Mouse (Mus musculus) ES-E14 (cell line): ENCODE data around the gene Cenpp. TPM values are rescaled to one million over a fixed set of nuclear protein-coding genes. Genes with fewer than 3 reads are reported as not detected.

Source experiments
- DNase-seq: peaks from one replicate; pipeline ENCODE4 v3.0.0-alpha.2; 2013; ENCODE audit warnings: low read depth, low spot score
- H3K27ac ChIP-seq: 2 replicates; pipeline ENCODE4 v1.5.1; 2012; ENCODE audit warnings: low read depth, mild to moderate bottlenecking, low read length, moderate library complexity, mixed read lengths; ENCODE audit not compliant: poor library complexity, insufficient read depth, severe bottlenecking
- H3K36me3 ChIP-seq: 2 replicates; pipeline ENCODE4 v1.6.1; 2012; ENCODE audit warnings: mild to moderate bottlenecking, low read length, moderate library complexity, mixed read lengths; ENCODE audit not compliant: control insufficient read depth, poor library complexity, insufficient read depth, severe bottlenecking
- H3K4me1 ChIP-seq, 2 experiments: fragments of 150-350 bp in 1 of 2; sonication (generic) in 1 of 2; 2 replicates each; pipeline ENCODE4 v1.6.1; 2012; ENCODE audit warnings: low read length in 2 of 2, mild to moderate bottlenecking in 1 of 2, mixed read lengths in 1 of 2; ENCODE audit not compliant: control insufficient read depth in 2 of 2, insufficient read depth in 2 of 2, poor library complexity in 1 of 2
- H3K4me3 ChIP-seq, 2 experiments: fragments of 150-350 bp in 1 of 2; sonication (generic) in 1 of 2; 2 replicates each; pipeline ENCODE4 v1.5.1; 2012; ENCODE audit warnings: low read length in 2 of 2, low read depth in 1 of 2, mild to moderate bottlenecking in 1 of 2, mixed read lengths in 1 of 2; ENCODE audit not compliant: insufficient read depth in 1 of 2, poor library complexity in 1 of 2, severe bottlenecking in 1 of 2
- H3K9ac ChIP-seq: 2 replicates; pipeline ENCODE4 v1.6.1; 2012; ENCODE audit warnings: low read depth, mild to moderate bottlenecking, low read length, mixed read lengths; ENCODE audit not compliant: poor library complexity, insufficient read depth, severe bottlenecking
- H3K9me3 ChIP-seq: fragments of 150-350 bp; sonication (generic); 2 replicates; pipeline ENCODE4 v1.6.1; 2012; ENCODE audit warnings: low read depth, mild to moderate bottlenecking, low read length; ENCODE audit not compliant: control insufficient read depth, insufficient read depth
- CHD2 ChIP-seq: IDR thresholded peaks from 2 replicates; pipeline ENCODE4 v1.6.1; 2014; ENCODE audit warnings: mild to moderate bottlenecking, low read depth, low read length, inconsistent platforms
- HCFC1 ChIP-seq: IDR thresholded peaks from 2 replicates; pipeline ENCODE4 v1.6.1; 2012; ENCODE audit warnings: low read length, inconsistent platforms, borderline replicate concordance; ENCODE audit not compliant: insufficient read depth
- MAFK ChIP-seq: IDR thresholded peaks from 2 replicates; pipeline ENCODE4 v1.6.1; 2014; ENCODE audit warnings: mild to moderate bottlenecking, low read depth, low read length, inconsistent platforms; ENCODE audit not compliant: insufficient read depth
- ZC3H11A ChIP-seq: IDR thresholded peaks from 2 replicates; pipeline ENCODE4 v1.6.1; 2012; ENCODE audit warnings: low read depth, mild to moderate bottlenecking, inconsistent platforms, low read length, borderline replicate concordance
- ZNF384 ChIP-seq: IDR thresholded peaks from 2 replicates; pipeline ENCODE4 v1.6.1; 2012; ENCODE audit warnings: low read depth, low read length, inconsistent platforms
- in situ Hi-C, 2 experiments: fragments of 600-800 bp; cut with MboI; formaldehyde crosslinking; loops; one replicate each; pipeline ENCODE4 v1.15.1; 2025; ENCODE audit warnings: low sequenced_read_pairs in 2 of 2, inconsistent platforms in 1 of 2; ENCODE audit not compliant: unreplicated experiment in 2 of 2
- total RNA-seq: library from RNA; depleted of rRNA; stranded (reverse); fragments of 300-350 nt; gene quantifications from 2 replicates; pipeline ENCODE4 v1.2.3, GENCODE M21; 2012

The Cenpp gene
- total RNA-seq, 1 experiment: 25.4 TPM

GRCm38 (mm10) chr13:49559185-49559584, 93.4 kb downstream of the Cenpp start:
- no peaks in the 10 kb centered on the region for H3K36me3 ChIP-seq
- H3K27ac ChIP-seq: no peak overlapping the region
- in situ Hi-C loops: no loop called here
- no peaks in the 10 kb centered on the region for H3K4me1 ChIP-seq
- no peak for DNase-seq
- no peak for TF ChIP-seq HCFC1
- no peak for TF ChIP-seq ZC3H11A
- TF ChIP-seq ZNF384: no peak
- TF ChIP-seq CHD2: no peak
- no peak for TF ChIP-seq MAFK
- no peak overlapping the region for H3K4me3 ChIP-seq
- H3K9ac ChIP-seq: no peak overlapping the region
- no peaks in the 10 kb centered on the region for H3K9me3 ChIP-seq

GRCm38 (mm10) chr13:49556924-49557323, 95.7 kb downstream of the Cenpp start:
- no peak for DNase-seq
- Histone ChIP-seq H3K27ac (no peak overlapping the region), H3K9me3 (no peaks in the 10 kb centered on the region), H3K36me3 (no peaks in the 10 kb centered on the region), H3K4me1 (no peaks in the 10 kb centered on the region), H3K4me3 (no peak overlapping the region), H3K9ac (no peak overlapping the region)
- in situ Hi-C loops: no loop called here
- TF ChIP-seq MAFK (no peak), CHD2 (no peak), ZC3H11A (no peak), HCFC1 (no peak), ZNF384 (no peak)

GRCm38 (mm10) chr13:49556203-49556602, 96.4 kb downstream of the Cenpp start:
- Histone ChIP-seq H3K36me3 (no peaks in the 10 kb centered on the region), H3K4me3 (no peak overlapping the region), H3K9me3 (no peaks in the 10 kb centered on the region), H3K27ac (no peak overlapping the region), H3K9ac (no peak overlapping the region), H3K4me1 (no peaks in the 10 kb centered on the region)
- TF ChIP-seq ZNF384 (no peak), CHD2 (no peak)
- in situ Hi-C loops: no loop called here
- DNase-seq: no peak

GRCm38 (mm10) chr13:49554519-49554918, 98.1 kb downstream of the Cenpp start:
- in situ Hi-C loops: no loop called here
- DNase-seq: no peak
- H3K4me1 ChIP-seq: no peaks in the 10 kb centered on the region
- H3K9ac ChIP-seq: no peak overlapping the region
- TF ChIP-seq CHD2 (no peak), HCFC1 (no peak), ZC3H11A (no peak), ZNF384 (no peak)
- H3K36me3 ChIP-seq: no peaks in the 10 kb centered on the region
- H3K4me3 ChIP-seq: no peak overlapping the region
- no peak overlapping the region for H3K27ac ChIP-seq
- no peaks in the 10 kb centered on the region for H3K9me3 ChIP-seq

- no peak for DNase-seq
- in situ Hi-C loops: no loop called here
- no peaks in the 10 kb centered on the region for H3K9me3 ChIP-seq
- TF ChIP-seq ZNF384 (no peak), CHD2 (no peak), ZC3H11A (no peak), MAFK (no peak)
- no peaks in the 10 kb centered on the region for H3K36me3 ChIP-seq
- H3K9ac ChIP-seq: no peak overlapping the region
- no peak overlapping the region for H3K27ac ChIP-seq
- no peaks in the 10 kb centered on the region for H3K4me1 ChIP-seq
- H3K4me3 ChIP-seq: no peak overlapping the region
Measured at GRCm38 (mm10) chr13:49549616-49550015, 103.0 kb downstream of the Cenpp start.
